Mouse (Mus musculus) stomach, postnatal 0 days (tissue): ENCODE data around the gene Lrpprc.

ENCODE experiments used
- CTCF ChIP-seq: IDR thresholded peaks from 2 replicates; pipeline ENCODE4 v1.5.1; 2016; ENCODE audit warnings: antibody characterized with exemption, low read depth, mild to moderate bottlenecking, moderate library complexity
- EP300 ChIP-seq: optimal IDR thresholded peaks from 2 replicates; pipeline ENCODE3; 2016; ENCODE audit warnings: antibody characterized with exemption

DNA sequence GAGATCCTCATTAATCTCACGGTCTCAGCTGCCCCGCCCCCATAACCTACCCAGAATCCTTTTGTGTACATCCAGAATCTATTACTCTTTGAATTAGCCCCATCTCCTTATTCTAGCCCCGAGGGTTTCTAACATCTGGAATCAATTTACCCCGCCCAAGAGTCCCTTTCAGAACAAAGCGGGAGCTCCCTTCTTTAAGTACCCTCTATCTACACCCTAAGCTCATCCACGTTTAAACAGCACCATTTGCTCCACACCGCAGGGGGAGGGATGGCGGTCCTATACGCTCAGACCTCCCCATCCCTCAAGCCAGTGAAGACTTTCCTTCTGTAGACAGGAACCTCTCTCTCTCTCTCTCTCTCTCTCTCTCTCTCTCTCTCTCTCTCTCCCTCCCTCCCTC, 53.9 kb downstream of the Lrpprc start:
- TF ChIP-seq CTCF (no peak), EP300 (no peak)
